Mouse (Mus musculus): ENCODE results near the gene Gm49380. TPM values are rescaled to one million over a fixed set of nuclear protein-coding genes. Genes with fewer than 3 reads are reported as not detected.

Gene Gm49380
- total and polyA plus RNA-seq, 3 experiments: 0.24 TPM; not detected in 2

DNA sequence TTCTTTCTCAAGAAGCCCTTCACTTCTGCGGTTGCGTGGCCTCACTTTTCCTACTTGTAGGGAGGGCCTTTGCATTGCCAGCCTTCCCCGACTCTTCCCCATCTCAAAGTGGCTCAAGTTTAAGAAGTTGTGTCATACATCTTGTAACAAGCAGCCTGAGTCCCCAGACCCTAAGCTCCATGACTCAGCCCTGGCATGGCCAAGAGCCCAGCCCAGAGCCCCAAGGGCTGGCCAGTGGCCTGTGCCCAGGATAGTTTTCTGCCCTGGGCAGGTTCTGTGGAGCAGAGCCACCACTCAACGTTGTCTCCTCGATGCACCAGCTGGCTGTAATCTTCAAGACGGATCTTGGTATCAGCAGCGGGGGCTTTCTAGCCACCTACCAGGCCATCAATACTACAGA is 8.4 kb downstream of the Gm49380 start:
- Histone ChIP-seq H3K27me3 (ENCODE audit: control insufficient read depth in 1 of 2, insufficient read depth in 2 of 2, low read length in 2 of 2) (no peaks in the 10 kb centered on the region), H3K9me3 (replicated peaks; ENCODE audit: insufficient read depth, low read length) (no peaks in the 10 kb centered on the region), H3K9ac (ENCODE audit: control insufficient read depth, low read depth, low read length, poor library complexity, severe bottlenecking) (no peak overlapping the region), H3K79me2 (ENCODE audit: control insufficient read depth, insufficient read depth, low read length, poor library complexity) (peaks cover 28% of the 10 kb centered on the region), H3K4me1 (ENCODE audit: control insufficient read depth in 1 of 2, insufficient read depth in 2 of 2, low read length in 2 of 2) (peaks cover 0 to 7% of the 10 kb centered on the region in 2 experiments; a peak in 2 of 4 replicates), H3K4me3 (ENCODE audit: control insufficient read depth in 1 of 2, insufficient read depth in 1 of 2, low read depth in 2 of 2, low read length in 2 of 2) (no peak overlapping the region), H3K27ac (ENCODE audit: control insufficient read depth, low read depth, low read length) (no peak overlapping the region), H3K36me3 (ENCODE audit: control insufficient read depth in 1 of 2, insufficient read depth in 2 of 2, low read length in 2 of 2) (peaks cover 0 to 8% of the 10 kb centered on the region in 2 experiments; a peak in 3 of 4 replicates)
- no peak for DNase-seq (ENCODE audit: low read depth, low spot score)
- TF ChIP-seq MAZ (IDR thresholded peaks at IDR 0.05; ENCODE audit: low read depth, low read length) (no peak), CTCF (IDR thresholded peaks at IDR 0.05 in 2 of 3, conservative IDR thresholded peaks at IDR 0.05 in 1 of 3; ENCODE audit: control insufficient read depth in 1 of 3, insufficient read depth in 1 of 3, low read depth in 2 of 3, low read length in 3 of 3, poor library complexity in 1 of 3, severe bottlenecking in 1 of 3) (no peak), POLR2AphosphoS5 (IDR thresholded peaks at IDR 0.05; ENCODE audit: borderline replicate concordance, low read depth, low read length) (no peak)

DNA sequence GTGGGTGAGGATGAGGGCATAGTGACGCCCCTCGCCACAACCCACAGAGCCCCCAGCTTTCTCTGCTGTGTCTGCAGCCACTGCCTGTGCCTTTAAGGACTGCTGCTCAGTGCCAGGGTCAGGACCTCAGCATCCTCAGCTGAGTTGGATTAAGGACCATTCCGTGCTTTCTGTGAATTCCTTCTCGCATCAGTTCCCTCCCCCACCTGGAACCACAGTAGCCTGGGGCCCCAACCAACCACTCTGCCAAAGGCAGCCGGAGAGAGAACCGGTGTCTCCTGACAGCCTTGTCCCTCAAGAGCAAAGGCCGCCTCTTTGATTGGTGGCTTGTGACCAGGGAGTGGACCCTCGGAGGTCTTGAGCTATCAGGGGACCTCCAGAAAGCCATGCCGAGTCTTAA is 11.8 kb downstream of the Gm49380 start, which contains the start of gene Mfrp:
Gene Mfrp (plus strand): TSS at position 240 of the 400 bp plus-strand sequence.
- Histone ChIP-seq H3K36me3 (ENCODE audit: control insufficient read depth in 1 of 2, insufficient read depth in 2 of 2, low read length in 2 of 2) (no peaks in the 10 kb centered on the region; a peak in 1 of 4 replicates), H3K9me3 (replicated peaks; ENCODE audit: insufficient read depth, low read length) (no peaks in the 10 kb centered on the region), H3K4me3 (ENCODE audit: control insufficient read depth in 1 of 2, insufficient read depth in 1 of 2, low read depth in 2 of 2, low read length in 2 of 2) (no peak within 1 kb of the TSS), H3K27me3 (ENCODE audit: control insufficient read depth in 1 of 2, insufficient read depth in 2 of 2, low read length in 2 of 2) (no peaks in the 10 kb centered on the region), H3K4me1 (ENCODE audit: control insufficient read depth in 1 of 2, insufficient read depth in 2 of 2, low read length in 2 of 2) (no peaks in the 10 kb centered on the region), H3K79me2 (ENCODE audit: control insufficient read depth, insufficient read depth, low read length, poor library complexity) (no peaks in the 10 kb centered on the region), H3K9ac (ENCODE audit: control insufficient read depth, low read depth, low read length, poor library complexity, severe bottlenecking) (no peak within 1 kb of the TSS), H3K27ac (ENCODE audit: control insufficient read depth, low read depth, low read length) (no peak within 1 kb of the TSS)
- DNase-seq (ENCODE audit: low read depth, low spot score): no peak
- TF ChIP-seq UBTF (IDR thresholded peaks at IDR 0.05; ENCODE audit: borderline replicate concordance, insufficient read depth, low read depth, low read length): no peak
- no peak for TF ChIP-seq TBP (IDR thresholded peaks at IDR 0.05; ENCODE audit: low read depth, low read length)
- no peak for TF ChIP-seq MXI1 (IDR thresholded peaks at IDR 0.05; ENCODE audit: low read depth, low read length)
- no peak for TF ChIP-seq ETS1 (IDR thresholded peaks at IDR 0.05; ENCODE audit: low read depth, low read length)
- TF ChIP-seq CTCF (IDR thresholded peaks at IDR 0.05 in 2 of 3, conservative IDR thresholded peaks at IDR 0.05 in 1 of 3; ENCODE audit: control insufficient read depth in 1 of 3, insufficient read depth in 1 of 3, low read depth in 2 of 3, low read length in 3 of 3, poor library complexity in 1 of 3, severe bottlenecking in 1 of 3): no peak
- TF ChIP-seq POLR2AphosphoS5 (IDR thresholded peaks at IDR 0.05; ENCODE audit: borderline replicate concordance, low read depth, low read length): no peak

GRCm38 (mm10) chr9:44096536-44096935 is 16.8 kb downstream of the Gm49380 start:
- no peaks in the 10 kb centered on the region for H3K27me3 ChIP-seq (ENCODE audit: control insufficient read depth in 1 of 2, insufficient read depth in 2 of 2, low read length in 2 of 2)
- no peak overlapping the region for H3K9ac ChIP-seq (ENCODE audit: control insufficient read depth, low read depth, low read length, poor library complexity, severe bottlenecking)
- H3K36me3 ChIP-seq (ENCODE audit: control insufficient read depth in 1 of 2, insufficient read depth in 2 of 2, low read length in 2 of 2): peaks cover 0 to 10% of the 10 kb centered on the region in 2 experiments; a peak in 2 of 4 replicates
- TF ChIP-seq ZNF384 (IDR thresholded peaks at IDR 0.05; ENCODE audit: low read depth, low read length): no peak
- no peak for TF ChIP-seq RCOR1 (IDR thresholded peaks at IDR 0.05; ENCODE audit: low read depth, low read length)
- TF ChIP-seq TAL1 (IDR thresholded peaks at IDR 0.05; ENCODE audit: low read length): no peak
- TF ChIP-seq RAD21 (IDR thresholded peaks at IDR 0.05; ENCODE audit: low read depth, low read length): no peak
- TF ChIP-seq MAFK (IDR thresholded peaks at IDR 0.05; ENCODE audit: borderline replicate concordance, low read depth, low read length): no peak
- TF ChIP-seq NELFE (IDR thresholded peaks at IDR 0.05; ENCODE audit: low read depth, low read length): no peak
- TF ChIP-seq CHD1 (IDR thresholded peaks at IDR 0.05; ENCODE audit: low read depth, low read length): no peak
- no peaks in the 10 kb centered on the region for H3K9me3 ChIP-seq (replicated peaks; ENCODE audit: insufficient read depth, low read length)
- H3K4me3 ChIP-seq (ENCODE audit: control insufficient read depth in 1 of 2, insufficient read depth in 1 of 2, low read depth in 2 of 2, low read length in 2 of 2): no peak overlapping the region
- no peaks in the 10 kb centered on the region for H3K79me2 ChIP-seq (ENCODE audit: control insufficient read depth, insufficient read depth, low read length, poor library complexity)
- no peak overlapping the region for H3K27ac ChIP-seq (ENCODE audit: control insufficient read depth, low read depth, low read length)
- no peak for DNase-seq (ENCODE audit: low read depth, low spot score)
- H3K4me1 ChIP-seq (ENCODE audit: control insufficient read depth in 1 of 2, insufficient read depth in 2 of 2, low read length in 2 of 2): peaks cover 3 to 10% of the 10 kb centered on the region in 2 experiments
